Mouse (Mus musculus): ENCODE results near the gene Gamt.

DNA sequence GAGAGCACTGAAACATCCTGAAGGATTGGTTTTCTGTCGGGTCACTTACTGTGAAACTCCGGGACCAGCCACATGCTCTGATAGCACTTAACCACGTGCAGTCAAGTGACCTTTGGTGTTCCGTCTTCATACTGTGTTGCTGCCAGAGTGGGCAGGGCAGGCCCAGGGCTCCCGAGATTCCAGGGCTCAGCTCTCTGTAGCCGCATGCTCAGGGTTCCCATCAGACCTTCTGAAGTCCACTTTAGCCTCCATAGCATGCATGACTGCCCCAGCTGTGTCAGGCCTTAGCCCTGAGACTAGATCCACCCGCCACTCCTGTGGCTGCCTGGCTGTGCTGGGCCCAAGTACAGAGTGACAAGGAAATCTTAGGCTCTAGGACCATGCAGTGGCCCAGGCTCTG, 20.5 kb upstream of the Gamt start:
- TF ChIP-seq EP300 (IDR thresholded peaks at IDR 0.05; ENCODE audit: insufficient read depth, low read depth, low read length) (peak; percentile 87), POLR2A (IDR thresholded peaks at IDR 0.05; ENCODE audit: insufficient read depth, low read depth, low read length) (0 out of 2 replicates have a peak, but pooled peaks have one; percentile 19)
